Mouse (Mus musculus): ENCODE results near the gene A230050P20Rik.
"Not testable (repeated sequence)": the region's sequence is repeated elsewhere in the genome, so short reads cannot be mapped to it uniquely, and the experiment has no call there.

The A230050P20Rik gene

DNA sequence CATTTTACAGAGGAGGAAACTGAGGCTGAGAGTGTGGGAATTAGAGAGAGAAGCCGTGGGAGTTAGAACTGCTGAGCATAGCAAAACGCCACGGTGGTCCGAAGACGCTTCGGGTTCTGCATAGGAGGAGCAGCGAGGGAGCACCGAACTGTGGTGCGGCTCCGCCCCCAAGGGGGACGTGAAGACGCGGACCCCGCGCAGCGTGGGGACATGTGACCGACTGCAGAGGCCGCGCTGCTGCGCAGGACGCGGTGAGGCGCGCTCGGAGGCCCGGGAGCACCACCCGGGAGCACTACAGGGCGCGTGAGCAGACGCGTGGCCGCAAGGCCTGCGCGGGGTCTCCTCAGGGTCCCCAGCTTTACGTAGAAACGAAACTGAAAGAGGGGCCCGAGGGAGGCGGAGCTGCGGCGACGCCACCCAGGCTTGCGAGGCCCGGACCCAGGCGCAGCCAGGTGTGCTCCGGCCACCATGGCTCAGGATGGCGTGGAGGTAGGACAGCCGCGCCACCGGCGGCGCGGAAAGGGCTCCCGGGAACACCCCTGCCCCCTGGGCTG, at the start of gene A230050P20Rik:
Gene A230050P20Rik, plus strand, starts transcription at position 195 of the 554 bp plus-strand sequence.
- no peak for DNase-seq (ENCODE audit: low read depth, low spot score)

DNA sequence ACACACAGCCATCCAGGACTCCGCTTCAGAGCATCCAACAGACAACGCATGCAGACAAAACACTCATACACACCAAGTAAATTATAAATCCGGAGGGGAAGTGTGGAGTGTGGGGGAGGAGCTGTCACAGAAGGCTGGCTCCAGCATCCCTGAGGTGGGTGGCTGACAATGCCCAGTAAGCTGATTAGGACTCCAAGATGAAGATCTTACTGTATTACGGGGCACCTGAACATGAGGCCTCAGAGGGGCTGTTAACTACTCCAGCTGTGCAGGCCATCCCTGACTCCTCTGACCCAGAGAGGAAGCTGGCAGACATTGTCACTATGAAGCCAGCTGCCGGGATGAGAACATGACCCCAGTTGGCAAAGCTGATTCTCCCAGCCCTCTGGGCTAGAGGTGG, 48.4 kb upstream of the A230050P20Rik start:
- no peak for DNase-seq (ENCODE audit: low read depth, low spot score)

DNA sequence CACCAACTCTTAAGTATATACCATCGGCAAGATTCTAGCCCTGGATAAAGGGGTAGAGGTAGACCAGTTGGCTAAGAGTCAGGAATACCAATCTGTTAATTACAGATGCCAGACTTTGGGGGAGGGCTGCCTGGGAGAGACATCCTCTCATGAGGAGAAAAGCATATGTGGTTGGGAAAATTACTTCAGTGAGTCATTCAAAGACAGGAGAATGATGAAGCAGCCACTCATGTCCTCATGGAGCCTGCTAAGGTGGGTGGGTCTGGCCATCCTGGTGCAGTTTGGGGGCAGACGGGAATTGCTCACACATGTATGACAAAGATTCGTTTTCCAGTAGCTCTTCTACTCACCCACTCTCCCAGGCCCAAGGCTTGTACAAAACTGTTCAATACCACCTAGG, 45.6 kb upstream of the A230050P20Rik start:
- DNase-seq (ENCODE audit: low read depth, low spot score): no peak

DNA sequence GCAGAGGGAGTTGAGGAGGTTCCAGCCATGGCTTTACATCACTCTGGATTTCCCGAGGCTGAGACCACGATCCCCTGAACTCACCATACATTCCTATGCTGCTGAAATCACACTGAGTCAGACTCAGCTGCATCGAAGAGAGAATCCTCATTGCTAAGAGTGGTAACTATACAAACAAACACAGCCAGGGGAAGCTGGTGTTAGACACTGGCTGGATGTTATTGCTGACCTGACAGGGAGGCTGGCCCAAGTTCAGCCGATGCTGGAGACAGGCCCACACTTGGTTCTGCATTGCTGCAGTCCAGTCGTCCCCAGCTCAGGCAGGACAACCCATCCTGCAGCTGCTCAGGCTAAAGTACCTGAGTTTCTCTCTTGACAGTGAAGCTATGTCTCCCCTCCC, 42.7 kb upstream of the A230050P20Rik start:
- no peak for DNase-seq (ENCODE audit: low read depth, low spot score)

- DNase-seq (ENCODE audit: low read depth, low spot score): no peak
Measured at GRCm38 (mm10) chr9:20828127-20828526, 40.3 kb upstream of the A230050P20Rik start.

DNA sequence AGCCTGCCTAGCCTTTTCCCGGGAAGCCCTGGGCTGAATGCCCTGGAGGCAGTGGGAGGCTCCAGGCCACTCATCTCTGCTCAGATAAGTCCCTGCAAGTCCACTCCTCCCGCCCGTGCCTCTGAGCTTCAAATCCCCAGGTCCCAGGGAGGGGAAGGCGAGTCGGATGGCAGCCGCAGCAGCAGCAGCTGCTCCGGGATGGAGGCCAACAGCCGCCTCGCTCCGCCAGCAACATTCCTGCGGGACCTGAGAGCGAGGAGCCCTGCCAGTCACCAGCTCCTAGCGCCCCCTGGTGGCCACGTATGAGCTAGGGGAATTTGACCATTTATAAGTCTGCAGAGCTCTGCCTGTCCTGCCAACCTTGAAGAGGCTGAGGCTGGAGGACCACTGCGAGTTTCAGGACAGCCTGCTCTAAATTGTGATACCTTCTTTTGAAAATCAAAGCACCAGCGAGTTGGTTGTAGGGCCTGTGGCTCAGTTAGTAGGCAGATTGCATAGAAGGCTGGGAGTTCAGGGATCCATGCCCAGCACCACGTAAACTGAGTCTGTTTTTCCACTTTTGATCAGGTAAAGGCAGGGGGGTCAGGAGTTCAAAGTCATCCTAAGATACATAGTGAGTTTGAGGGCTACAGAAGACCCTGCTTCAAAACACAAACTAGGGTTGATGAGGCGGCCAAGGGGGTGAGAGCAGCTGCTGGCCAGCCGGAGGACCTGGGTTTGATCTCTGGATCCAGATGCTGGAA, 37.4 kb upstream of the A230050P20Rik start:
- DNase-seq (ENCODE audit: low read depth, low spot score): peak; percentile 51

DNA sequence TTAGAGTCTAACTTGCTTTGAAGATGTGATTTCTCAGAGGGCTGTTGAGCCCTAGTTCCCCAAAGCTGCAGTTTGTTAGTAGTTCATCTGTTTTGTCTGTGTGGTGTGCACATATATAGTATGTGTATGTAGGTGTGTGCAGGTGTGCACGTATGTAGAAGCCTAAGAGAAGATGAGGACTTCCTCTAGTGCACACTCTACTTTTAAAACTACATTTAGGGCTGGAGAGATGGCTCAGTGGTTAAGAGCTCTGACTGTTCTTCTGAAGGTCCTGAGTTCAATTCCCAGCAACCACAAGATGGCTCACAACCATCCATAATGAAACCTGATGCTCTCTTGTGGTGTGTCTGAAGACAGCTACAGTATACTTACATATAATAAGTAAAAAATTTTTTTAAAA, 33.6 kb upstream of the A230050P20Rik start:
- no peak for DNase-seq (ENCODE audit: low read depth, low spot score)

DNA sequence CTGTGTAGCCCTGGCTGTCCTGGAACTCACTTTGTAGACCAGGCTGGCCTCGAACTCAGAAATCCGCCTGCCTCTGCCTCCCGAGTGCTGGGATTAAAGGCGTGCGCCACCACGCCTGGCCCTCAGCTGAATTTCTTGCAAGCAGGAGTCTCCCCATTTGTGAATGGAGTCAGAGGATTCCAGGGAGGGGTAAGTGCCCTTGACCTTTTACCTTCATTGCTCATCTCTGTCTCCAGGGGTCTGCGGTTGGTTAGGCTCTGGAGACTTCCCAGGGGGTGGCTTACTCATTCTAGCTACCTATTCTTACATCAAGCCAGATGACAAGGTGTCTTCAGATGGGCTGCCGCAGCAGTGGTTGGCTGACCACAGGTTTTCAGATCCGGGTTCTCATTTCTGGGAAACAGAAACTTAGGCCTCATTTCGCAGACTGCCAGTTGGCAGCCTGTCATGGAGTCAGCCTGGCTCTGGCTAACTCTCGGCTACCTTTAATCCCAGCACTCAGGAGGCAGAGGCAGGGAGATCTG, 32.9 kb upstream of the A230050P20Rik start:
- DNase-seq (ENCODE audit: low read depth, low spot score): not testable (repeated sequence)

- no peak for DNase-seq (ENCODE audit: low read depth, low spot score)
Measured at GRCm38 (mm10) chr9:20837184-20837947, 31.1 kb upstream of the A230050P20Rik start.

DNA sequence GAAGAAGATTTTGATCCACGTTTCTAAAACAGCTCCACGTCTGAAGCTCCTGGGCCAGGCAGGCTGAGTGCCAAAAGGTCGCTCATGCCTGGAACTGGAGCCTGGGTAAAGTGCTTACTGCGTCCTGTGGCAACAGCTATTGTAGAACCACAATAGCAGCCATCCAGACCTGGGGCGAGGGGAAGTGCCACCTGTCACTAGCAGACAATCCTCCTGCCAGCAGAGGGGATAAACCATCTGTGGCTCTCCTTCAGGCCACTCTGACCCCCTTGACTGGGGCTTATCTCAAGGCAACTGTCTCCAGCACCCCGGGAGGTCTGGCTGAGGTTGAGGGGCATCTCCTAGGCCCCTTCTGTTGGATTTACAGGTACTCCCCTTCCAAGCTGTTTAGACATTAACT, 29.5 kb upstream of the A230050P20Rik start:
- no peak for DNase-seq (ENCODE audit: low read depth, low spot score)

- no peak for DNase-seq (ENCODE audit: low read depth, low spot score)
Measured at GRCm38 (mm10) chr9:20842211-20842610, 26.2 kb upstream of the A230050P20Rik start.

- DNase-seq (ENCODE audit: low read depth, low spot score): no peak
Measured at GRCm38 (mm10) chr9:20842670-20843069, 25.8 kb upstream of the A230050P20Rik start.

DNA sequence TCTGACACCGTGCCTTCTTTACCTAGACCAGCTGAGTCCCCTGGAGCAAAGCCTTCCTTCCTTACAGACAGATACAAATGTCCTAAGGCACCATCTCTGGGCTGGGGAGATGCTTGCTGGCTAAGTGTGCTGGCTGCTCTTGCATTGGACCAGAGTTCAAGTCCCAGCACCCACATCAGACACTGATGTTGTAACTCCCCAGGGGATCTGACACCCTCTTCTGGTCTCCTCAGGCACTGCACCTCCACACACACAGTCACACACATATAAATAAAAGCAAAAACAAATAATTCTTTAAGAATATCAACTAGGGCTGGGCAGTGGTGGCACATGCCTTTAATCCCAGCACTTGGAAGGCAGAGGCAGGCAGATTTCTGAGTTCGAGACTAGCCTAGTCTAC, 18.3 kb upstream of the A230050P20Rik start:
- DNase-seq (ENCODE audit: low read depth, low spot score): no peak

DNA sequence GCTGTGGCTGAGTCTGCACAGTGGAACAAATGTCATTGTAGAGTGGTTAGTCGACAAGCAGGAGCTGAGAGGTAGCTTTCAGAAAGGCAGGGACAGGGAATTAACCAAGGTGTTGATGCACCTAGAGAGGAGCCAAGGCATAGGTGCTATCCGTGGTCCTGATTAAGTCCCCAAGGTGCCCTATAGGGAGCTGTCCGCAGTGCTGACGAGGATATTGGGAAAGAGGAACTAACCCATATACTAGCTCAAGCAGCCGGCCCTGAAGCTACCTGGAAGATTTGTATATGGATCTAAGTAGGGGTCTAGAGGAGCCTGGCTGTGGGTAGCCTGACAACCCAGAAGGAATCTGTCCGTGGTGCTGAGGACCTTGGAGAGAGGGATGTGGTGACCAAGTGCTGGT, 11.3 kb upstream of the A230050P20Rik start:
- DNase-seq (ENCODE audit: low read depth, low spot score): no peak

DNA sequence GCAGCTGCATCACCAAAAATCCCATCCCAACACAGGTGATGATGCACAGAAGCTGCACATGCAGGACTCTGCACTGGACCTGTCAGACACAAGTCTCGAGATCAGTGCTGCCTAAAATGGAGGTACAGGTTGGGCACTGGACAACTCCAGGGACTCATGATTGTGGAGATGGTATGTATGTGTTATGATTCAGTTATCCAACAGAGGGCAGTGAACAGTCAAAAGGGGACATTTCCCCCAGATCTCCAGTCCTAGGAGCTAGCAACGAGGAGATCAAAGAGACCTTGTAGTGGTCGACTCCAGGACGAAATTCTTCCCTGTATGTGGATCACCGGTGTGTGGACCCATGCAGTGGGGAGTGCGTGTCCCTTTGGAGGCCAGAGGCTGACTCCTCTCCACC, 8.5 kb upstream of the A230050P20Rik start:
- no peak for DNase-seq (ENCODE audit: low read depth, low spot score)

DNA sequence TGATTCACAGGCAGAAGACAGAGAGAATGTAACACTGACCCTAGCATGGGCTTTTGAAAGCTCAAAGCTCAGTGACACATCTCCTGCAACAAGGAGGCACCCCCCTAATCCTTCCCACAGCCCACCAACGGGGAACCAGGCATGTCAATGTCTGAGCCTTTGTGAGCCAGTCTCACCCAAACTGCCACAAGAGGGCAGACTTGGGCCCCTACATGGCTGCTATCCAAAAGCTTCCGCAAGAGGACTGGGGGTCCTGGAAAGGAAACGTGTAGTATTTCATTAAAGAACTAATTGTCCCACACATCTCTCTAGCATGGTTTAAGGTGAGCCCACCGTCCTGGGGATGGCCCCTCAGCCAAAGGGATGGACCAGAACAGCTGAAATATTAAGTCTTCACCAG, 6.6 kb upstream of the A230050P20Rik start:
- DNase-seq (ENCODE audit: low read depth, low spot score): no peak

- DNase-seq (ENCODE audit: low read depth, low spot score): no peak
Measured at GRCm38 (mm10) chr9:20862225-20862624, 6.2 kb upstream of the A230050P20Rik start.

- DNase-seq (ENCODE audit: low read depth, low spot score): no peak
Measured at GRCm38 (mm10) chr9:20866879-20867278, 1.6 kb upstream of the A230050P20Rik start.

DNA sequence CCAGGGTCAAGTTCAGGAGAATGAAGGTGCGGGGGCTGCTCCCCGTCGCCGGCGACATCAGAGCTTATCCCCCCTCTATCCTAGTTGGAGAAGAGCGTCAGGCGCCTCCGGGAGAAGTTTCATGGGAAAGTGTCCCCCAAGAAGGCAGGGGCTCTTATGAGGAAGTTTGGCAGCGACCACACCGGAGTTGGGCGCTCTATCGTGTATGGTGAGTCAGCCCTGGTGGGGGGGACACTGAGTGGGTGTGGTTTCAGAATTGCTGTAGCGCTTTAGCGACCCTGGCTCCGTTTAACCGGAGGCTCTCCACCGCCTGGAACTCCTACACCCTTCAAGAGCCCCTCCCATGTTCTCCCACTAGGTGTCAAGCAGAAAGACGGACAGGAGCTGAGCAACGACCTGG, 804 bp downstream of the A230050P20Rik start:
- DNase-seq (ENCODE audit: low read depth, low spot score): no peak

- no peak for DNase-seq (ENCODE audit: low read depth, low spot score)
Measured at GRCm38 (mm10) chr9:20870211-20871173, 2.0 kb downstream of the A230050P20Rik start.

DNA sequence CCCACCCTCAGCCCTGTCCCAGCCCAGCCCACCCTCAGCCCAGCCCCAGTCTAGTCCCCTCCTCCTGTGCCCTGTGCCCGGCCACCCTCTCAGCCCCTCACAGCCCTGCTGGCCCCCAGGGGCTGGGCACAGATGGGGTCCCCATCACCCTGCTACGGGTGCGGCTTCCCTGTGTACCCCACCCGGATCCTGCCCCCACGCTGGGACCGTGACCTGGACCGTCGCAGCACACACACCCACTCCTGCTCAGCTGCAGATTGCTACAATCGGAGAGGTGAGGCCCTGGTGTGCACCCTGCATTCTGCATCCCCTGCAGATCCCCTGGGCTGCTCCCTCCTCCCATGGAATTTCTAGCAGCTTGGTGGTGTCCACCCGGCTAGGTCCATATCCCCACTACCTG, 4.5 kb downstream of the A230050P20Rik start:
- DNase-seq (ENCODE audit: low read depth, low spot score): no peak
